Mouse (Mus musculus): ENCODE measurements around the gene Ky. TPM values are rescaled to one million over a fixed set of nuclear protein-coding genes. Genes with fewer than 3 reads are reported as not detected.

Ky gene
- total and polyA plus RNA-seq, 3 experiments = not detected

DNA sequence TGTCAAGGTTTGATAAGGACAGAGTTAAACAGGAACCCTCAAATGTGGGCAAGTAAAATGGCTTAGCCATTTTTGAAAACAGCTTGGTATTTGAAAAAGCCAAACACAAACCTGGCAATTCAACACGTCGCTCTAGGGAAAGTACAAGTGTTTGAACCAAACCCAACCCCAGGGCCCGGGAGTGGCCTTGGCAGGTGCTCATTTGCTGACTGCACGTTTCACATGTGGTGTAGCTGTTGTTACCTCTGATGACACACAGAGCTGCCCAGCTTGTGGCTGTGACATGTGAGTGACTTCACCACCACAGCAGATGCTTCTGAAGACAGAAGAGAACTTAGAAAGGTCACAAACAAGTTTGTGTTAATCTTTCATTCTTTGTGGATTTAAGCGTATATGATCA is 67.3 kb downstream of the Ky start:
- Histone ChIP-seq H3K27ac (ENCODE audit: insufficient read depth, low read depth) (no peak overlapping the region), H3K36me3 (replicated peaks in 1 of 2; ENCODE audit: control insufficient read depth in 1 of 2, insufficient read depth in 1 of 2, low read length in 1 of 2) (no peaks in the 10 kb centered on the region), H3K27me3 (replicated peaks) (no peaks in the 10 kb centered on the region), H3K9me3 (replicated peaks; ENCODE audit: low read length) (no peaks in the 10 kb centered on the region), H3K79me2 (replicated peaks; ENCODE audit: control insufficient read depth, extremely low read depth, insufficient read depth, poor library complexity, severe bottlenecking) (no peaks in the 10 kb centered on the region), H3K4me2 (ENCODE audit: insufficient read depth, low read depth, poor library complexity, severe bottlenecking) (no peak overlapping the region), H3K4me3 (replicated peaks in 1 of 3; ENCODE audit: low read depth in 2 of 3, low read length in 2 of 3, poor library complexity in 1 of 3) (no peak overlapping the region), H3K4me1 (ENCODE audit: control insufficient read depth in 1 of 2, insufficient read depth in 2 of 2) (peaks cover 9 to 20% of the 10 kb centered on the region in 2 experiments), H3K9ac (ENCODE audit: insufficient read depth, low read depth) (no peak overlapping the region)
- dilution Hi-C loops (cut with MboI; ENCODE audit: extremely low pct_ligation_motif_present, extremely low pct_unique_long_range_greater_than_20kb, low sequenced_read_pairs) = no loop called here
- in situ Hi-C loops (cut with MboI; ENCODE audit: low pct_ligation_motif_present, low pct_unique_long_range_greater_than_20kb, low sequenced_read_pairs) = no loop called here
- TF ChIP-seq ETS1 (conservative IDR thresholded peaks at IDR 0.05; ENCODE audit: low read depth, low read length) (0 out of 2 replicates have a peak, but pooled peaks have one; percentile 11), BHLHE40 (IDR thresholded peaks at IDR 0.05; ENCODE audit: low read depth, low read length) (peak; percentile 85), IRF4 (IDR thresholded peaks at IDR 0.05; ENCODE audit: low read depth, low read length) (no peak)
- DNase-seq (ENCODE audit: extremely low read depth) = peak; percentile 13

DNA sequence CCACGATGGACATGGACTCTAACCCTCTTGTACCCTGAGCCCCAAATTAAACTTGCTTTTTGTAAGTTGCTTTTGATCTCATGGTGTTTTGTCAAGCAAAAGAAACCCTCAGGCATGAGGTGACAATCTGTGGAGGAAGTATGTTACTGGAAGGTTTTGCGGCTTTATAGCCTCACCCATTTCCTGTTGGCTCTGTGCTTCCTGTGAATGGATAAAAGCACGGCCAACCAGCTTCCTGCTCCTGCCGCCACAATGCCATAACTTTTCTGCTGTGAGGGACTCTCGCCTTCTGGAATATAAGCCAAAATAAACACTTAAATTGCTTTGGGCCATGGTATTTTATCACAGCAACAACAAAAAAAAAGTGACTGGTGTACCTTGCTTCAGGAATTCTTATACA is 71.9 kb downstream of the Ky start:
- TF ChIP-seq MXI1 (IDR thresholded peaks at IDR 0.05; ENCODE audit: low read depth, low read length) = no peak
- TF ChIP-seq RCOR1 (conservative IDR thresholded peaks at IDR 0.05; ENCODE audit: low read depth, low read length) = no peak
- TF ChIP-seq USF2 (conservative IDR thresholded peaks at IDR 0.05; ENCODE audit: low read depth, low read length) = no peak
- no peak for TF ChIP-seq MYC (IDR thresholded peaks at IDR 0.05; ENCODE audit: low read depth, low read length)
- TF ChIP-seq USF1 (IDR thresholded peaks at IDR 0.05; ENCODE audit: low read depth, low read length) = no peak
- no peak for TF ChIP-seq ZNF384 (IDR thresholded peaks at IDR 0.05; ENCODE audit: low read depth, low read length)
- no peak for TF ChIP-seq E2F4 (IDR thresholded peaks at IDR 0.05; ENCODE audit: insufficient replicate concordance, low read depth, low read length)
- TF ChIP-seq ELF1 (IDR thresholded peaks at IDR 0.05; ENCODE audit: low read depth, low read length) = no peak
- no peak for TF ChIP-seq SIN3A (IDR thresholded peaks at IDR 0.05; ENCODE audit: low read length)
- in situ Hi-C loops (cut with MboI; ENCODE audit: low pct_ligation_motif_present, low pct_unique_long_range_greater_than_20kb, low sequenced_read_pairs) = no loop called here
- Histone ChIP-seq H3K9ac (ENCODE audit: insufficient read depth, low read depth) (no peak overlapping the region), H3K36me3 (replicated peaks in 1 of 2; ENCODE audit: control insufficient read depth in 1 of 2, insufficient read depth in 1 of 2, low read length in 1 of 2) (no peaks in the 10 kb centered on the region), H3K27ac (ENCODE audit: insufficient read depth, low read depth) (no peak overlapping the region), H3K4me2 (ENCODE audit: insufficient read depth, low read depth, poor library complexity, severe bottlenecking) (no peak overlapping the region), H3K27me3 (replicated peaks) (no peaks in the 10 kb centered on the region), H3K9me3 (replicated peaks; ENCODE audit: low read length) (no peaks in the 10 kb centered on the region), H3K79me2 (replicated peaks; ENCODE audit: control insufficient read depth, extremely low read depth, insufficient read depth, poor library complexity, severe bottlenecking) (no peaks in the 10 kb centered on the region), H3K4me3 (replicated peaks in 1 of 3; ENCODE audit: low read depth in 2 of 3, low read length in 2 of 3, poor library complexity in 1 of 3) (no peak overlapping the region), H3K4me1 (ENCODE audit: control insufficient read depth in 1 of 2, insufficient read depth in 2 of 2) (peaks cover 9 to 19% of the 10 kb centered on the region in 2 experiments)
- no peak for DNase-seq (ENCODE audit: extremely low read depth)
- dilution Hi-C loops (cut with MboI; ENCODE audit: extremely low pct_ligation_motif_present, extremely low pct_unique_long_range_greater_than_20kb, low sequenced_read_pairs) = no loop called here

DNA sequence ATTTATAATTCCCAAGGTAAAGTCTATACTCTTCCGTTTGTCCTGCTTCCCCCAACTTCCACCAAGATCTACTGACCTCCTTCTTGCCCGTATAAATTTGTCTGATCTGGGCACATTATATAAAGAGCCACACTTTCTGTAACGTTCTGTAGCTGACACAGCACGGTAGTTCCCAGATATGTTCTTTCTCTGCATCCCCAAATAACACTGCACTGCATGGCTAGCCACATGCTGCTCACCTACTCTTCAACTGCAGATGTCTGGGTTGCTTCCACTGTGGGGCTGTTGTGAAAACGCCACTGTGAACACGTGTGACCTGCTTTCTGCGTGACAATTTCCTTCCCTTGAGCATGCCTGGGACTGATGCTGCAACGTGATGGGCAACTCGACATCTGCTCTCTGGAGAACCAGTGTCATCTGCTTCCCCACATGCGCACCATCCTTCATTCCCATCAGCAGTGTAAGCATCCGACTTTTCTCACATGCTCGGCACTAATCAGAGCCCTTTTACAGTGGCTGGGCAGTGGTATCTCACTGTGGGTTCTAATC is 76.4 kb downstream of the Ky start:
- dilution Hi-C loops (cut with MboI; ENCODE audit: extremely low pct_ligation_motif_present, extremely low pct_unique_long_range_greater_than_20kb, low sequenced_read_pairs) (no loop called here), in situ Hi-C loops (cut with MboI; ENCODE audit: low pct_ligation_motif_present, low pct_unique_long_range_greater_than_20kb, low sequenced_read_pairs) (no loop called here)
- TF ChIP-seq MYC (IDR thresholded peaks at IDR 0.05; ENCODE audit: low read depth, low read length) (no peak), ZKSCAN1 (IDR thresholded peaks at IDR 0.05; ENCODE audit: borderline replicate concordance, low read depth, low read length) (no peak), SMC3 (IDR thresholded peaks at IDR 0.05; ENCODE audit: low read depth, low read length) (no peak), KAT2A (IDR thresholded peaks at IDR 0.05; ENCODE audit: insufficient replicate concordance, low read length) (no peak), EP300 (IDR thresholded peaks at IDR 0.05; ENCODE audit: low read length) (no peak), CTCF (conservative IDR thresholded peaks at IDR 0.05 in 1 of 2, IDR thresholded peaks at IDR 0.05 in 1 of 2; ENCODE audit: low read depth in 2 of 2, low read length in 2 of 2) (no peak), UBTF (IDR thresholded peaks at IDR 0.05; ENCODE audit: low read depth, low read length) (no peak), MEF2A (IDR thresholded peaks at IDR 0.05; ENCODE audit: borderline replicate concordance, low read depth, low read length) (no peak), USF2 (conservative IDR thresholded peaks at IDR 0.05; ENCODE audit: low read depth, low read length) (no peak), POLR2AphosphoS2 (IDR thresholded peaks at IDR 0.05; ENCODE audit: low read depth, low read length) (no peak), SIN3A (IDR thresholded peaks at IDR 0.05; ENCODE audit: low read length) (no peak), MAFK (IDR thresholded peaks at IDR 0.05; ENCODE audit: insufficient replicate concordance, low read length) (no peak), USF1 (IDR thresholded peaks at IDR 0.05; ENCODE audit: low read depth, low read length) (no peak), PAX5 (IDR thresholded peaks at IDR 0.05; ENCODE audit: low read length) (no peak)
- no peak overlapping the region for H3K4me3 ChIP-seq (replicated peaks in 1 of 3; ENCODE audit: low read depth in 2 of 3, low read length in 2 of 3, poor library complexity in 1 of 3)
- no peak overlapping the region for H3K9ac ChIP-seq (ENCODE audit: insufficient read depth, low read depth)
- no peak overlapping the region for H3K4me2 ChIP-seq (ENCODE audit: insufficient read depth, low read depth, poor library complexity, severe bottlenecking)
- no peak overlapping the region for H3K27ac ChIP-seq (ENCODE audit: insufficient read depth, low read depth)
- H3K27me3 ChIP-seq (replicated peaks) = no peaks in the 10 kb centered on the region
- peaks cover 11 to 39% of the 10 kb centered on the region in 2 experiments for H3K36me3 ChIP-seq (replicated peaks in 1 of 2; ENCODE audit: control insufficient read depth in 1 of 2, insufficient read depth in 1 of 2, low read length in 1 of 2)
- H3K4me1 ChIP-seq (ENCODE audit: control insufficient read depth in 1 of 2, insufficient read depth in 2 of 2) = no peaks in the 10 kb centered on the region
- no peaks in the 10 kb centered on the region for H3K79me2 ChIP-seq (replicated peaks; ENCODE audit: control insufficient read depth, extremely low read depth, insufficient read depth, poor library complexity, severe bottlenecking)
- no peaks in the 10 kb centered on the region for H3K9me3 ChIP-seq (replicated peaks; ENCODE audit: low read length)
- DNase-seq (ENCODE audit: extremely low read depth) = no peak

Data from CH12.LX (cell line).